Mouse (Mus musculus) gastrocnemius, postnatal 36 days (tissue): Measurements from ENCODE around the gene Uck1. TPM values are rescaled to one million over a fixed set of nuclear protein-coding genes. Genes with fewer than 3 reads are reported as not detected.
A peak's percentile ranks its signal among the peaks of the same experiment; 100 is the strongest.

Source experiments
- DNase-seq, 2 experiments: peaks; one replicate each; pipeline ENCODE4 v3.0.0; 2022
- intact Hi-C: fragments of 180-260 bp; cut with DNase I; formaldehyde crosslinking; loops from one replicate; pipeline ENCODE4 v1.15.1; 2025
- total RNA-seq, 2 experiments: library from RNA; stranded (reverse); gene quantifications; 2 replicates each; pipeline ENCODE4 v1.2.3; 2021

The Uck1 gene
- total RNA-seq, 2 experiments from 2014 or later, result 8.1 to 11.6 TPM

DNA sequence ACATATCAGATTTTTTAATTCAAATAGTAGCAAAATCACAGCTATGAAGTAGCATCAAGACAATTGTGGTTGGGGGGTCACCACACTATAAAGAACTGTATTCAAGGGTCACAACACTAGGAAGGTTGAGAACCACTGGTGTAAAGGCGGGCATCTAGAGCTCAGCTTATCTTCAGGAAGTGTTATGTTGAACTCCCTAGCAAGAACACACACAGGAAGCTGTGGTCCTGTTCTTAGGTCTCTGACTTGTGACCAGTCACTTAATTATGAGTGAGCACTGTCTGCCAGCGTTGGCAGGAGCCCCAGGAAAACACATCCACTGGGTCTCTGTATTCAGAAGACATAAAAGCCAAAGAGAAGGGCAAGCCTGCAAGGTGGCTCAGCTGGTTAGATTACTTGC is 22.3 kb upstream of the Uck1 start:
- DNase-seq, result no peak
- intact Hi-C loops, result loop anchor here (2.0 kb wide), 1 partner anchor 21 kb away; the partner anchor contains the start of gene Uck1

DNA sequence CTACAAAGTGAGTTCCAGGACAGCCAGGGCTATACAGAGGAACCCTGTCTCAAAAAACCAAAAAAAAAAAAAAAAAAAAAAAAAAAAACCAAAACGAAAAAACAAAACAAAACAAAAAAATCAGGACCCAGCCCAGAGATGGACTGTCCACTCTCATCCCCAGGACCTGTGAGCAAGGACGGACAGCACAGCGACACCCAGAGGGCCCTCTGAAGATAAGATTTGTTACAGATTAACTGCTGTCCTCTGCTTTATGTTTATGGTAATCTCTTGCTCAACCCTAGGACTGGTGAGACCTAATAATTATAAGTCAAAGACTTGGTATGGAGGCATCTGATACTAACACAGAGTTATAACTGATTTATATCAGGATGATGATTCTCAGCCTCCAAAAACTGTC is 15.9 kb upstream of the Uck1 start:
- no peak for DNase-seq
- intact Hi-C loops, result no loop called here

DNA sequence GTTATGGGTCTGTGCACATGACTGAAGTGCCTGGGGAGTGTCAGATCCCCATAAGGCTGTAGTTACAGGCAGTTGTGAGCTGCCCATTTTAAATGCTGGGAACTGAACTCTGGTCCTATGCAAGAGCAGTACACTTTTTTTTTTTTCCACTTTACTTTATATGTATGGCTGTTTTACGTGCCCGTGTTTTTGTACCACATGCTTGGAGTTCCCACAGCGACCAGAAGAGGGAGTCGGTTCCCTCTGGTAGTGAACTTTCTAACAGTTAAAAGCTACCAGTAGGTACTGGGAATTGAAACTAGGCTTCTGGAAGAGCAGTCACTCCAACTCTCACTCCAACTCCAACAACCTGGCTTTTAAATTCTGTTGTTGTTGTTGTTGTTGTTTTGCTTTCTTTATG is 676 bp upstream of the Uck1 start:
- no peak for DNase-seq
- intact Hi-C loops, result loop anchor here (2.0 kb wide), 1 partner anchor 22 kb away; no protein-coding TSS in a partner anchor

DNA sequence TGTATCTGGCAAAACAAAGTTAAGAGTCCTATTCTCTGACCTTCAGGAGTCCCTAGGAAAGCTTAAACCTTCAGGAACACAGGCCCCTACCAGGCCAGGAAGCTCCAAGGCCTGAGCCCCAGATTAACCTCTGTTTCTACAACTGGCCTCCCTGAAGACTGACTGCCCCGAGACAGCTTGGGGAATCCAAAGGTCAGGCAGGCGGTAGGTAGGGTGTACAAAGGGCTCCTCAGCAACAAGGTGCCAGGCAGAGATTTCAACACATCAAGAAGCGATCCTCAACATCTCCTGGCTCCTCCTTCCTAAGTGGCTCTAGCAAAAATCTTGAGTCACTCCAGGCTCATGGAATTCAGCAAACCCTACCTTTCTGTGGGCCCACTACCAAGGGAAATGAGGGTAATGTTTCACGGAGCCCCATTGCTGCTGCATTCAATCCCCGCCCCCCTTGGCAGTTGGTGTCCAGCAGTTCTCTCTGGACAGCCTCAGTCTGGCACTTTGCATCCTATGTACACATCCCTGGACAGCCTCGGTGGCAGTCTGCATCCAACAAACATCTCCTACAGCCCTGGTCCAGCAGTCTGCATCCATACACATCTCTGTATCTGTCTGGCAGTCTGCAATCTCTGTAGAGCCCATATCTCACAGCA is 949 bp downstream of the Uck1 start:
- DNase-seq, result no peak
- intact Hi-C loops, result no loop called here

DNA sequence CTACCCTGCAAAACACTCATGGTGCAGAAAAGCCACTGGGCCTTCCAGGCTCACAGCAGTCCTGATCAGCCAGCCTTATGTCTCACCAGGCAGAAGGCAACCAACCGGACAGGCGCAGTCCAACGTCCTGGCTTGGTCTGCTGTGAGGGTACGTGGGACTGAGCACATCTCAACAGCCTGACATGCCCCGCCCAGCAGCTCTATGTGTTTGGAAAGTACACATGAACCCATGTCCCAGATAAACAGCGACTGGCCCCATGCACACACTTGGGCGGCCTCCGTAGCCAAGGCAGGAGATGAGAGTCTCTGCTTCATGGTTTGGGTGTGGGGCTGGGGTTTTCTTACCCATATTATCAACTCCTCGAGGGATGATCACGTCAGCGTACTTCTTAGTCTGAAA is 3.7 kb downstream of the Uck1 start:
- DNase-seq, result no peak
- intact Hi-C loops, result no loop called here

DNA sequence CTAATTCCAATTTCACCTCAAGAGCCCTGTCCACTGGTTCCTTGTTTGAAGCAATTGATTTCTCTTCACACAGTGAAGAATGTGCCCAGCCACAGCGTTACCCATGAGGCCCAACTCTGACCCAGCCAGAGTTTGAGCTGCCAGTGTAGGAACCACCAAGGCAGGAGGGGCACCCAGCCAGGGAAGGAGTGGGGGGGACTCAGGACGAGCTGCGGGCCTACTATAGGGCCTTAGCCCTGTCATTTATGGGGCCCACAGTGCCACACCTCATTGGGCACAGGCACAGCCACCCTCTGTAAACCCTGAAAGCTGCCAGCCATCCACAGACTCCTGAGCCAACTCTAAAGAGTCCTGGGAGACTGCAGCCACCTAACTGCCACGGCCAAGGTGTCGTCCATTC is 5.4 kb downstream of the Uck1 start:
- no peak for DNase-seq
- intact Hi-C loops, result no loop called here

DNA sequence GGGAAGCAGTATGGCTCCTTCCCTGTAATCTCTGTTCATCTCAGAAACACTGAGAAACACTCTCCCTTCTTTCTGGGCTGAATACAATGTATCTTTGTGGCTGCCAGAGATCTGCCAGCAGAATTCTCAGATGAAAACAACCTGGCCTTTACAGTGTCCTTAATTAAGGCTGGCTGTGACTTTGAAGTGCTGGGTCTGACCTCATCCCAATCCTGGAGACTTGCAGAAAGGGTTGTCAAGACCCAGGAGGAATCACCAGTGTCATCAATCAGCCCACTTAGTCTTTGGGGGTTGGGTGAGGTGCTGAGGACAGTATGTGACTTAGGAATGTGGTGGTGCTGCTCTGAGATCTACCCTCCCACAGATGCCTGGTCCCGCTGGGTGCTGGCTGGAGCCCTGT is 6.6 kb downstream of the Uck1 start:
- no peak for DNase-seq
- intact Hi-C loops, result no loop called here

DNA sequence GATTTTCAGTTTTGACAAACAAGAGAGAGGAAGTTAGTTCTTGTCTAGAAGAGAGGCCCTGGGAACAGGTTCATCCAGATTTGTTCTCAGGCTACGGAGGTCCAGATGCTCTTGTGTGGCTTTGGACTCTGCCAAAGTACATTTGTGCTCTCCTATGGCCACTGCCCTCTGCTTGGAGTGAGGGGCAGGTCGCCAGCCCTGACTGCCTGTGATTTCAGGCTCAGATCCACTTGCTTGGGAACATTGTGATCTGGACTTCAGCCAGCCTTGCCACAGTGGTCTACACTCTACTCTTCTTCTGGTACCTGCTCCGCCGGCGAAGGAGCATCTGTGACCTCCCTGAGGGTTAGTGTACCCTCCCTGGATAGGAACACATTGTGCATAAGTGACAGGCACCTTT is 7.3 kb downstream of the Uck1 start:
- intact Hi-C loops, result no loop called here
- DNase-seq, result no peak

DNA sequence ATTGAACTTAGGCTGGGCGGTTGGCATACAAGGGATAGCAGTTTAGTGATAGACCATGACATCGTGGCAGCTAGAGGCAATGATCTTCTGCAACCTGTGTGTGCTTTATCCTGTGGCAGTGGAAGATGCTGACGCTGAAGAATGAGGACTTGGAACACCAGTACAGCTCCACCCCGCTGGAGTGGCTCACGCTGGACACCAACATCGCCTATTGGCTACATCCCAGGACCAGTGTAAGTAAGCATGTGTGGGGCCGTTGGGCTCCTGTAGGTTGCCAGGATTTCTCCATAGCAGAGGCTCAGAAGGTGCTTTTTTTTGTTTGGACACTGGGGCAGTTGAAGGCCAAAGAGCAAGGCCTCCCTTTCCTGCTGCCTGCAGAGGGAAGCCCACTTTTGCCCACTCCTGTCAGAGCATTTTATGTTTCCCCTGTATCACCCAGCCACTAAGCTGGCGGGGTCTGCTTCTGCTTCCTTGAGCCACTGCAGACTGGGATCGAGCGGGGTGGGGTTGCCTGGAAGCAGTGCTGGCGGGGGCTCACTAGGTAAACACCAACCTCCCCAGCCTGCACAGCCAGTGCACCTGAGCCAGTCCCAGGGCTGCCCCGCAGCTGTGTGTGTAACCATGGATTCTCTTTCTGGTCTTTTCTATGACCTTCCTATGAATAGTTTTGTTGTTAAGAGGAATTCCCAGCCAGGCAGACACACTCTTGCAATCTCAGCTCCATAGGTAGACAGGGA is 8.0 kb downstream of the Uck1 start:
- intact Hi-C loops, result no loop called here
- peak; percentile 49 to 53 for DNase-seq

DNA sequence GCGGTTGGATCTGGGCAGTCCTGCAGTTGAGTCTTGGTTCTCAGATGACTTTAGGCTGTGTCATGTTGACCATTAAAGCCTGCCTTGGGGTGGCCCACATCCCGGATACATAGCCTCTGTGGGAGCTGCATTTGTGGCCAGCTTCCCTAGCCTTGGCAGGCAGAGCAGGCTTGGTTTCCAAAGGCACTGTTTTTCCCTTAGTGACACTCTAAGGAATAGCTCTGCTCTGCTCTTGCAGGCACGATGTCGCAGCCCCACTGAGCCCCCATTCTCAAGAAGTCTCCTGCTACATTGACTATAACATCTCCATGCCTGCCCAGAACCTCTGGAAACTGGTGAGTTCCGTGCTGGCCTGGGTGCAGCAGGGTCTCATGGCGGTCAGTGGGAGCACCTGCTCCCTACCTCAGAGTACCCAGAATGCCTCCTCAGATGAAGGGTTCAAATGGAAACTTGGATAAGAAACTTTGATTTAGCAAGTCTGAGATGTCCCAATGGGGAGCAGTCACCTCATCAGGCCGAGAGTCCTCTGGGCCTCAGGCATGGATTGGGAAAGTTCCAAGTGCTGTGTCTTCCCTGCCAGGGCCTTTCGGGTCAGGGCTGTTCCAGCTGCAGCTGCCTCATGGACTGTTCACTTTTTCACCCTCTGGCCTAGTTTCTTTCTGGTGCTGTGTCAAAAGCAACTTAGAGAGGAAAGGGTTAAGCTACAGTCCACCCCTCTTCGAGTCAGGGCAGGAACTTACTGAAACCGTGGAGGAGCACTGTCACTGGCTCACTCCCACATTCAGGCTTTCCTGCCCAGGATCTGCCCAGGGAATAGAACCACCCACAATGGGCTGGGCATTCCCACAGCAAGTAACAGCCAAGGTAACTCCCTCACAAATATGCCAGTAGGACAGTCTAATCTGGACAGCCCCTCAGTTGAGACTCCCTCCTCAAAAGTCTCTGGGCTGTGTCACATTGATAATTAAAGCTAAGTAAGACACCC is 11.3 kb downstream of the Uck1 start:
- DNase-seq, result peak; percentile 43 to 56
- intact Hi-C loops, result no loop called here

DNA sequence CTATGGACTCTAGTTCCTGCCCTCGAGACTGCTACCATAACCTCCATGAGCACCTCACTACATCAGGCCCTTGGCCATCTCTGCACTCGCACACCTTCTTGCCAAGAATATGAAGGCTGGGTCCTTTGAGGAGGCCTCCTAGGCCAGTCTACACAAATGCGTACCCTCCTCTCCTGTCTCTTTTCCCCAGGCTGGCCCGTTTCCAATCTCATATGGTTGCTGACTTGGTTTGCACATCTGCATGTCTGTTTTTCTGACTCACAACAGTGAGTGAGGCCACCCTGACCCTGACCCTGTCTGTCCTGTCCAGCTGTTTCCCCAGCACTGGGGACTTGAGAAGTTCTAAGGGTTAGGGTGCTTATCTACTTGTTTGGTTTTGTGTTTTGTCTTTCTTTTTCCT is 13.2 kb downstream of the Uck1 start:
- intact Hi-C loops, result no loop called here
- no peak for DNase-seq

DNA sequence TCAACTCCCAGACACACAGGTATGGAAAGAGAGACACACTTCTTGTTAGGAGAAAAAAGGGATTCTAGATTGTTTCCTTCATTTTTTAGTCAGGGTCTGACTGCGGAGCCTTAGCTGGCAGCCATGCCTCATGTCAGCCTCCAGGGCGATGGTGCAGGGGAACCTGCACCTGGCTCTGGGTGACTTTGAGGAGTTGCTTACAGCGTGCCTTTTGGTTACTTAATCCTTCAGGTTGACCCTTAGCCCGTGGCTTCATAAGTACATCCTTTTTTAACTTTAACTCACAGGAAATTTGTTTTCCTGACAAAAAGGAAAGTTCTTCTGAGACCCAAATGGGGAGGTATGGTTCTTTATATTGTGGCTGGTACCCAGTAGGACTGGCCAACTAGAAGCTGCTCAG is 17.0 kb downstream of the Uck1 start:
- no peak for DNase-seq
- intact Hi-C loops, result no loop called here

DNA sequence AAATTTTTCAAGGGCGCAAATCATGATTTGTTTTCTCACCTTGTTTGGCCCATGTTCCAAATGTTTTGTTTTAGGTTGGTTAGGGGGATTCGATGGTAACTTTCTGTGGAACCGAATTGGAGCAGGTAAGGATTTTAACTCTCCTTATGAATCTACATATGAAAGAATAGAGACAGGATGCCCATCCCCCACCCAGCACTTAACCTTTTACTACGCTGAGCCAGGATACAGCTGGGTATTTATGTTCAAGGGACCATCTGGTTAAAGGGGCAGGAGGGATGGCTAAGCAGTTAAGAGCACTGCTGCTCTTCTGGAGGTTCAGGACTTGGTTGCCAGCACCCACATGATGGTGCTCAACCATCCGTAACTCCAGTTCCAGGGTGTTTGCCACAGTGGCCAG is 19.4 kb downstream of the Uck1 start:
- no peak for DNase-seq
- intact Hi-C loops, result no loop called here

DNA sequence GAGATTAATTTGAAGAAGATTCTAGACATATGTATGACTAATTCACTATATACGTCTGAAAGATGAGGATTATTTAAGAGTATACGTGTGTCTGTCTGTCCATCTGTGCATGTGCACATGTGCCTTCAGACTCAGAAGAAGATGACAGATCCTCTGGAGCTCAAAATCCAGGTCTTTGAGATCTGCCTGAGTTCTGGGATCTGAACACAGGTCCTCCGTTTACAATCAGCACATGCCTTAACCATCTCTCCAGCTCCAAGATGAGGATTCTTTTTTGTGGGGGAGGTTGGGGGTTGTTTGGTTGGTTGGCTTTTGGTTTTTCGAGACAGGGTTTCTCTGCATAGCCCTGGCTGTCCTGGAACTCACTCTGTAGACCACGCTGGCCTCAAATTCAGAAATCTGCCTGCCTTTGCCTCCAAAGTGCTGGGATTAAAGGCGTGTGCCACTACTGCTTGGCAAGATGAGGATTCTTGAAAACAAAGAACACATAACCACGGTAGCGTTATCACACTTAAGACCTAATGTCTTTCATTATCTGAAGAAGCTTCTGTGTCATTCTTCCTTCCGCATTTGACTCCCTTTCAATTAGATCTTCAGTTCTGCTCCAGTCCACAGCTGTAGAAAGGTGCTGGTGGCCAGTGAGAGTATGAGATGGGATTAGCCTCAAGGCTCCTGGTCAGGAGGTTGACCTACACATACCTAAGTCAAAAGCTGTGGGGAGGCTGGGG is 21.1 kb downstream of the Uck1 start:
- DNase-seq, result no peak
- intact Hi-C loops, result loop anchor here (5.0 kb wide), 1 partner anchor 87 kb away; the partner anchor contains the start of gene Prrc2b

DNA sequence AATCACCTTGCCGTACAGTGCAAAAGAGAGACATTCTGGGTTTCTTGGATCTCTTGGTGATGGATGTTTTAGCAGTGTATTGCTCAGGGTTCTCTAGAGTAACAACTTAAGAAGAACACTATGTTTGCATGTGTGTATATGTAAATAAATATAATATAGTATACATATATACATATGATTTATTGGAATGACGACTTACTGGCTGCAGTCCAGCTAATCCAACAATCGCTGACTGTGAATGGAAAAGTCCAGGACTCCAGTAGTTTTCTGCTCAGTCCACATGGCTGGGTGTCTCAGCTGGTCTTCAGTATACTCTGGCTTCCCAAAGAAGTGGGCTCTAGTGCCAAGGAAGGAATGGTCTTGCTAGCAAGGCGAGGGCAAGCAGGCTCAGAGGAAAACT is 22.4 kb downstream of the Uck1 start:
- DNase-seq, result no peak
- intact Hi-C loops, result loop anchor here (5.0 kb wide), 1 partner anchor 85 kb away; the partner anchor contains the start of gene Prrc2b

DNA sequence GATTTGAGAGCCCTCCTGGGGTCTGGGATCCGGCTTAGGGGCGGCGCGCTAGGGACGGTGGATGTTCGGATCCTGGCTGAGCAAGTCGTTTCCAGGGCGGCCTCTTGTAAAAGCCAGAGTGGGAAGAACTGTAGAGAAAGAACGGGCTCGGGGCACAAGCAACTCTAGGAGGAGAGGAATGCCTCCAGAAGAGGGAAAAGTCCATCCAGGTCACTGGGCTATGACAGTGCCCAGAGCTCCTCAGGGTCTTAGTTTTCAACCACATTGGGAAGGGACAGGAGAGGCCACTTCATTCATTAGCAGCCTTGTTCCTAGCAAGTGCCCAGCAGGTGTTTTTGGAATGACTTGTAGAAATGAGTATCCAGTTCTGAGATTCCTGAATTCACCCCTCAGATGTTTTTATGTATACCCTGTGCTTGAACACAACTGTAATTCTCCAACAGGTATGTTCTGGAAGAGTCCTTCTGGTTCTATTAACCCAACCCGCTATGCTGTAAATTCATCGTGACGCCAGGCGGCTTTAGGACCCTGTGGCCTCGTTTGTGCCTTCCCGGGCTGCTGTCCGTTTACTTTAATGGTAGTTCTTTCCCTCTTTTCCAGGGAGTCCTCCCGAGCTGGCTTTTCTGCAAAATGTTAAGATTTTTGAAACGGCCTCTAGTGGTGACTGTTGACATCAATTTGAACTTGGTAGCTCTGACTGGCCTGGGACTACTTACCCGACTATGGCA is 23.0 kb downstream of the Uck1 start:
- intact Hi-C loops, result loop anchor here (5.0 kb wide), 1 partner anchor 85 kb away; the partner anchor contains the start of gene Prrc2b
- no peak for DNase-seq

DNA sequence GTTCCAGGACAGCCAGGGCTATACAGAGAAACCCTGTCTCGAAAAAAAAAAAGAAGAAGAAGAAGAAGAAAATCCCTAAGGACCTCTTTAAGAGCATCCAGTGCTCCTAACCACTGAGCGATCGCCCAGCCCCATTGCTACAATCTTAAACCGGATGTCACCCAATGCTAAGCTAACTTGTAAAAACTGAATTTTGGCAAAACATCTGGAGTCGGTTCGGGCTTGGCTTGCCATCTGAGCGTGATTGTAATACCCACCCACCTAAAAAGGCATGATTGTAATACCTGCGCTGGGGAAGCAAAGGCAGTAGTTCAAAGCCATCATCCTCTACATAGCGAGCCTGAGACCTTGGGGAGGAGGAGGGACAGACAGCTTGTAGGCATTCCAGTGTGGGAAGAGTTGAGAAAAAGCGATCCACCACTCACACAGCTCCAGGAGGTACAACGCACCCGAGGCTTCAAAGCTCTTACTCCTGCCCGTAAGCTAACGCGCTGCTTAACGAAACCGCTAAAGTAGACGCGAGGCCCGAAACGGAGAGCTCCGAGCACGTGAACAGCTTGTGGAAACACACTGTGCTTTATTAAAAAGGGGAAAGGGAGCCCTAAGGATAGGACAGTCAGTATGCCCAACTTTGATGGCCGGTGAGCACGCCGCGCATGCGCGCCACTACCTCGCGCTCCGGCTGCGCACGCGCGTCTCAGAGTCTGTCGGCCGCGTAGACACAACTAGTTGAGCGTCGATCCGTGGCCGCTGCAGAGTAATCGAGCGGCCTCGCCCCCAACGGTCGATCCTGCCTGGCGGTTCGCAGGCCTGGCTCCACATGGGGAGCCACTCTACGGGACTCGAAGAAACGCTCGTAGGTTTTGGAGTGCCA is 23.8 kb downstream of the Uck1 start, which contains the start of gene Pomt1:
Gene Pomt1 (plus strand): TSS at position 705 of the 874 bp plus-strand sequence.
- intact Hi-C loops, result loop anchor here (5.0 kb wide), 1 partner anchor 84 kb away; the partner anchor contains the start of gene Prrc2b
- DNase-seq, result peak; percentile 86 to 89

DNA sequence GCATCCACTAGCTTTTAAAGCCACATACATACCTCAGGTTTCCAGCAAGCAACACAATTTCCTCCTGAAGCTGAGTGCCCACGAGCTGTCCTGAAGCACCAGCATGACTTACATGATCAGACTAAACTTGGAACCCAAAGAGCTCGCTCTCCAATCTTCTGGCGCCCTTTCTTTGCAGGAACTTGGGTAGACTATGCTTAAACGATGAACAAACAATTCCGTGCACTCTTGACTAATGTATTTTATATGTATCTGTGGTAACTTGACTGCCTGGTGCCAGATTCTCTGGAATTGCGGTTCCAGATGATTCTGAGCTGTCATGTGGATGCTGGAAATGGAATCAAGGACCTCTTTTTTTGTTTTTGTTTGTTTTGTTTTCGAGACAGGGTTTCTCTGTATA is 24.5 kb downstream of the Uck1 start:
- intact Hi-C loops, result loop anchor here (5.0 kb wide), 1 partner anchor 83 kb away; the partner anchor contains the start of gene Prrc2b
- DNase-seq, result no peak
